ENCODE assay signal across 17 mouse cellular contexts in the genomic region with DNA sequence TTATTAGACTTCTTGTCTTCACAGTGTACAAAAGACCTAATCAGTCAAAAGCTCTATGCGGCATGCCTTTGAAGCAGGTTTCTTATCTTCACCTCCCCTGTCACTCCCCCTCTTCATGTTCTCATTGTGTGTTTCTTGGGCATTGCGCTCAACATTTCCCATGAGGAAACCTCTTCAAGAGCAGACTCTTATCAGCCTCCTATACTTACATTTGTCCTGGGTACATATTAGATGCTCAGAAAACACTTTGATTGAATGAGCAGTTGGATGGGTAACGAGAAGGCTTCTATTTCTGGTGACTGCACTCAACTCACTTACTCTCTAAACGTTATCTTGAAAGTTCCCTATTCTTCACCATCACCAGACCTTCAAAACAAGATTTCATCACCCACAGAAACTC.
DNase-seq lines count a peak whose midpoint lies in the region; ATAC-seq and TF ChIP-seq lines count a peak whose summit lies in the region.
"Had no signal": no experiment of that assay in that cellular context is flagged by ENCODE, and none has a peak within 500 bp of the region (broad histone marks: within the 10 kb centered on the region; RNA-seq: fewer than 3 reads in every experiment).

No protein-coding gene starts in this region.

- no peak overlapping the region for H3K4me2 ChIP-seq in heart, embryonic 13.5 days
- no peak overlapping the region for H3K4me2 ChIP-seq in heart, postnatal 0 days (ENCODE audit: low read depth, low read length)
- H3K4me2 ChIP-seq: forebrain, embryonic 13.5 days; hindbrain, embryonic 13.5 days had no signal

- TF ChIP-seq CTCF in heart, postnatal 0 days (IDR thresholded peaks at IDR 0.05; ENCODE audit: low read depth): no peak

- no peak overlapping the region for H3K4me3 ChIP-seq in heart, embryonic 13.5 days
- no peak overlapping the region for H3K4me3 ChIP-seq in heart, postnatal 0 days (ENCODE audit: low read depth, low read length)
- H3K4me3 ChIP-seq: embryonic facial prominence, embryonic 10.5 days; forebrain, embryonic 13.5 days; hindbrain, embryonic 13.5 days had no signal

- no peaks in the 10 kb centered on the region for H3K27me3 ChIP-seq in heart, embryonic 13.5 days (replicated peaks)
- no peaks in the 10 kb centered on the region for H3K27me3 ChIP-seq in heart, postnatal 0 days (ENCODE audit: control insufficient read depth, insufficient read depth, low read length)
- H3K27me3 ChIP-seq: forebrain, embryonic 13.5 days; hindbrain, embryonic 13.5 days had no signal

- H3K9ac ChIP-seq in heart, embryonic 13.5 days: no peak overlapping the region
- no peak overlapping the region for H3K9ac ChIP-seq in heart, postnatal 0 days (replicated peaks; ENCODE audit: low read depth, low read length)
- H3K9ac ChIP-seq: forebrain, embryonic 13.5 days; forebrain, postnatal 0 days; hindbrain, embryonic 13.5 days had no signal

- no peaks in the 10 kb centered on the region for H3K36me3 ChIP-seq in heart, embryonic 13.5 days
- no peaks in the 10 kb centered on the region for H3K36me3 ChIP-seq in heart, postnatal 0 days (replicated peaks; ENCODE audit: control insufficient read depth, insufficient read depth, low read length)
- H3K36me3 ChIP-seq: embryonic facial prominence, embryonic 10.5 days; hindbrain, embryonic 13.5 days had no signal

- 14% methylated on average over 4 of the region's 4 CpGs for WGBS in heart, embryonic 13.5 days
- 18% methylated on average over 4 of the region's 4 CpGs for WGBS in heart, postnatal 0 days

- intact Hi-C loops in heart, postnatal 14 days (cut with DNase I): no loop called here

- no peak for ATAC-seq in heart, embryonic 13.5 days (ENCODE audit: extremely low read depth, insufficient number of reproducible peaks, low FRiP score, low TSS enrichment)
- 0 out of 2 replicates have a peak, but pooled peaks have one; percentile 17 for ATAC-seq in heart, postnatal 0 days (ENCODE audit: insufficient read depth, low read depth)
- ATAC-seq: forebrain, embryonic 13.5 days; forebrain, postnatal 0 days; hindbrain, postnatal 0 days had no signal

- no peak for TF ChIP-seq EP300 in heart, postnatal 0 days (IDR thresholded peaks at IDR 0.05; ENCODE audit: low read depth)

- no peaks in the 10 kb centered on the region for H3K9me3 ChIP-seq in heart, embryonic 13.5 days
- H3K9me3 ChIP-seq in heart, postnatal 0 days (replicated peaks; ENCODE audit: control insufficient read depth, low read length): no peaks in the 10 kb centered on the region
- H3K9me3 ChIP-seq: embryonic facial prominence, embryonic 10.5 days; forebrain, embryonic 13.5 days; hindbrain, embryonic 13.5 days had no signal

- H3K27ac ChIP-seq in heart, embryonic 13.5 days (replicated peaks): peak overlapping the region; percentile 28; the same call in 1 of the 2 replicates
- no peak overlapping the region for H3K27ac ChIP-seq in heart, postnatal 0 days (ENCODE audit: low read depth)
- H3K27ac ChIP-seq: embryonic facial prominence, embryonic 10.5 days; forebrain, embryonic 13.5 days; hindbrain, embryonic 13.5 days; hindbrain, postnatal 0 days had no signal

- peaks cover 26% of the 10 kb centered on the region for H3K4me1 ChIP-seq in heart, embryonic 13.5 days
- H3K4me1 ChIP-seq in heart, postnatal 0 days (ENCODE audit: control insufficient read depth, insufficient read depth): peaks cover 6% of the 10 kb centered on the region
- H3K4me1 ChIP-seq: forebrain, embryonic 13.5 days; hindbrain, embryonic 13.5 days had no signal

- no peak for DNase-seq in heart, adult 8-10 months (ENCODE audit: low spot score)
- DNase-seq in heart, postnatal 0 days (ENCODE audit: low spot score): peak; percentile 18
- DNase-seq in heart, postnatal 14 days: no peak
- peak; percentile 17 for DNase-seq in lung, postnatal 25 days (ENCODE audit: low spot score)
- no peak for DNase-seq in lung, adult 18-20 months
- DNase-seq: adrenal gland, adult 2 months; adrenal gland, postnatal 25 days; cerebellum, adult 2 months; cerebellum, postnatal 10 days; forebrain, postnatal 0 days; gastrocnemius, postnatal 14 days; kidney, adult 11 months had no signal

Comparison
In these comparisons a context has a peak if more than half of its experiments do, and no peak if none do; other contexts are left out.
1. DNase-seq: peak in heart, postnatal 0 days (single experiment) and lung, postnatal 25 days (single experiment); none in heart, adult 8-10 months (single experiment), heart, postnatal 14 days (0 of 2) and lung, adult 18-20 months (0 of 2).